Mouse (Mus musculus) spleen, postnatal 10 days (tissue): ENCODE data around the gene Gm9922.

Source experiments
- DNase-seq, 2 experiments: peaks; one replicate each; pipeline ENCODE4 v3.0.0; 2021 to 2022; ENCODE audit warnings: low spot score in 2 of 2

The Gm9922 gene

DNA sequence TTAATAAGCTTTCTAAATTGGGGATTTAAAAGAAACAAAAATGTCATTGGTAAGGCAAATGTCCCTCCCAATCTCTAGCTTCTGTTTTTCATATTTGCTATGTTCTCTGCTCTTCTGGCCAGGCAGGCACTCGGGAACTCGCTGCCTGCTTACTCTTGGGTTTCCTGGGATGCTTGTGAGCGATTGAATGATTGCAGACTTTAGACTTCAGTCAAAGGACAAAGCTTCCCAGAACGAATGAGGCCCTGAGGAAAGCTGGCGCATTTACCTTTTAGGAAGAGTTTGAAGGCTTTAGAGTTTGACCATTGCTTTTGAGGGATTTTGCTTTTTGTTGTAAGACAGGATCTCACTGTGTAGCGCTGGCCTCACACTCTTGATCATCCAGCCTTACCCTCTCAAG lies 41.9 kb downstream of the Gm9922 start:
- DNase-seq: no peak
